In the genomic region with DNA sequence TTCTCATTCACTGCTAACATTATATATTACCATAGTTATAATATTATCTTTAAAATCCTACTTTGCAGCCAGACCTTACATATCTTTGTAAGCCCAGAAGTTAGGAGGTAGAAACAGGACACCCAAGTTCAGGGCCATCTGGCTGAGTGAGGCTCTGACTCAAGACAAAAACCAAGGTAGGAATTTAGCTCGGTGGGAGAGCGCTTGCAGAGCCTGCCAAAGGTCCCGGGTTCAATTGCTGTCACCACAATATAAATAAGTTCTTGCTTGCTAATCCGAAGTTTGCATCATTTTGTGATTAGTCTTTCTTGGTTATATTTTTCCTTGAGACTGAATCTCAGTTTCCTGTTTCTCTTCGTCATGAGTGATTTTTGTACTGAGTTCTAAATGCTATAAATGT, we compare ENCODE assay signal across 15 mouse cellular contexts. TPM values are rescaled to one million over a fixed set of nuclear protein-coding genes. Genes with fewer than 3 reads are reported as not detected.
"Had no signal": no experiment of that assay in that cellular context is flagged by ENCODE, and none has a peak within 500 bp of the region (broad histone marks: within the 10 kb centered on the region; RNA-seq: fewer than 3 reads in every experiment).

No protein-coding gene starts in this region.

- DNase-seq: gastrocnemius, postnatal 14 days; gastrocnemius, postnatal 36 days; heart, adult 18-20 months; heart, postnatal 10 days; heart, postnatal 36 days; kidney, adult 11 months; kidney, adult 2 months; kidney, adult 9 months; kidney, postnatal 14 days; kidney, postnatal 36 days; layer of hippocampus, adult 9-11 months; layer of hippocampus, postnatal 36 days; left cerebral cortex, postnatal 4 days; lung, adult 18-20 months had no signal

RNA-seq across cellular contexts. Expression of a gene that starts 28.4 kb away (rescaled TPM):
- total RNA-seq: gastrocnemius, postnatal 36 days; hematopoietic stem cell, adult 5-6 weeks had no signal
